Mouse (Mus musculus): ENCODE data around the gene Atxn2l.

DNA sequence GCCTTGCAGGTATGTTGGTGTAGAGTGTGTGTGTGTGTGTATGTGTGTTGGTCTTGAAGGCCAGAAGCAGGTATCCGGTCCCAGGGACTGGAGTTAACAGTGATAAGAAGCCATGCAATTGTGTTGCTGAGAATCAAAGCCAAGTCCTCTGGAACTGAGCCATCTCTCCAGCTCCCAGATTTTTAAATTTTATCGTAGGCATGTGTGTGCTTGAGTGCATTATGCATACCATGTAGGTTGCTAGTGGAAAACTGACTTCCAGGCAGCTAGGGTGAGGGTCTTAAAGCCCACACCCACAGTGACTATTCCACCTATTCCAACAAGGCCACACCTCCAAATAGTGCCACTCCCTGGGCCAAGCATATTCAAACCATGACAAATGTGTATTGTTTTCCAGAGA, 1.7 kb upstream of the Atxn2l start:
- TF ChIP-seq CTCF (IDR thresholded peaks at IDR 0.05; ENCODE audit: low read depth, low read length) (no peak), GATA2 (IDR thresholded peaks at IDR 0.05; ENCODE audit: borderline replicate concordance, low read depth, low read length) (no peak), GATA1 (IDR thresholded peaks at IDR 0.05; ENCODE audit: borderline replicate concordance, low read length) (no peak), POLR2AphosphoS5 (IDR thresholded peaks at IDR 0.05; ENCODE audit: insufficient replicate concordance, low read depth, low read length) (no peak), TAL1 (conservative IDR thresholded peaks at IDR 0.05; ENCODE audit: low read depth, low read length) (no peak)
